19 mouse cellular contexts compared by ENCODE assay signal in genomic region chr3:85203659-85204058, GRCm38 (mm10).
DNase-seq lines count a peak whose midpoint lies in the region; ATAC-seq and TF ChIP-seq lines count a peak whose summit lies in the region.
"Had no signal": no experiment of that assay in that cellular context is flagged by ENCODE, and none has a peak within 500 bp of the region (broad histone marks: within the 10 kb centered on the region; RNA-seq: fewer than 3 reads in every experiment).

No protein-coding gene starts in this region.

- no peak for DNase-seq in kidney, adult 8-10 months
- peak in 1 of 2 experiments; percentile 4 for DNase-seq in layer of hippocampus, adult 2 months (ENCODE audit: low spot score in 2 of 2)
- DNase-seq in layer of hippocampus, adult 9-10 months (ENCODE audit: low spot score) = no peak
- DNase-seq in brain, embryonic 14.5 days (ENCODE audit: low read depth) = peak; percentile 10
- peak; percentile 8 for DNase-seq in induced T-regulatory cell, adult 2 months (ENCODE audit: low read depth)
- no peak for DNase-seq in ovary, postnatal 10 days (ENCODE audit: low spot score)
- no peak for DNase-seq in adrenal gland, postnatal 25 days
- DNase-seq: adrenal gland, postnatal 14 days; cerebellum, adult 2 months; gastrocnemius, adult 2 months; gastrocnemius, postnatal 25 days had no signal

- H3K9ac ChIP-seq in kidney, embryonic 14.5 days (ENCODE audit: low read depth, low read length) = no peak overlapping the region
- H3K9ac ChIP-seq: embryonic facial prominence, embryonic 15.5 days; heart, embryonic 12.5 days; hindbrain, embryonic 14.5 days had no signal

- H3K27me3 ChIP-seq in kidney, embryonic 14.5 days (ENCODE audit: control insufficient read depth, insufficient read depth, low read length) = no peaks in the 10 kb centered on the region
- H3K27me3 ChIP-seq: embryonic facial prominence, embryonic 15.5 days; heart, embryonic 12.5 days had no signal

- no peak overlapping the region for H3K4me3 ChIP-seq in kidney, embryonic 14.5 days (ENCODE audit: low read length)
- no peak overlapping the region for H3K4me3 ChIP-seq in layer of hippocampus, adult 2 months
- H3K4me3 ChIP-seq: embryonic facial prominence, embryonic 15.5 days; erythroblast, embryonic 14.5 days; forebrain, embryonic 10.5 days; gastrocnemius, adult 2 months; heart, embryonic 12.5 days; hindbrain, embryonic 10.5 days had no signal

- H3K4me1 ChIP-seq in kidney, embryonic 14.5 days (ENCODE audit: control insufficient read depth, insufficient read depth, low read length) = peaks cover 10% of the 10 kb centered on the region
- H3K4me1 ChIP-seq: embryonic facial prominence, embryonic 15.5 days; forebrain, embryonic 10.5 days had no signal

- 22% methylated on average over 9 of the region's 9 CpGs for WGBS in kidney, embryonic 14.5 days

- H3K36me3 ChIP-seq in kidney, embryonic 14.5 days (ENCODE audit: control insufficient read depth, insufficient read depth, low read length) = no peaks in the 10 kb centered on the region
- H3K36me3 ChIP-seq: embryonic facial prominence, embryonic 15.5 days; forebrain, embryonic 10.5 days; heart, embryonic 12.5 days; hindbrain, embryonic 10.5 days had no signal

- ATAC-seq in kidney, embryonic 14.5 days (ENCODE audit: low FRiP score, low TSS enrichment) = peak; percentile 89
- ATAC-seq: forebrain, embryonic 14.5 days had no signal

- no peaks in the 10 kb centered on the region for H3K9me3 ChIP-seq in kidney, embryonic 14.5 days (ENCODE audit: control insufficient read depth, low read length)
- H3K9me3 ChIP-seq: embryonic facial prominence, embryonic 15.5 days; forebrain, embryonic 10.5 days; heart, embryonic 12.5 days; hindbrain, embryonic 10.5 days had no signal

- no peak overlapping the region for H3K27ac ChIP-seq in kidney, embryonic 14.5 days (ENCODE audit: low read depth, low read length)
- peak overlapping the region; percentile 73 for H3K27ac ChIP-seq in layer of hippocampus, adult 2 months
- H3K27ac ChIP-seq: embryonic facial prominence, embryonic 15.5 days; forebrain, embryonic 10.5 days; gastrocnemius, adult 2 months; hindbrain, embryonic 10.5 days; hindbrain, embryonic 14.5 days had no signal

- TF ChIP-seq CTCF in layer of hippocampus, adult 2 months (conservative IDR thresholded peaks at IDR 0.05) = no peak
- TF ChIP-seq CTCF in brain, embryonic 14.5 days (IDR thresholded peaks at IDR 0.05; ENCODE audit: borderline replicate concordance, extremely low read depth, insufficient read depth, insufficient read length) = no peak

- H3K4me2 ChIP-seq in kidney, embryonic 14.5 days (replicated peaks; ENCODE audit: low read depth, low read length) = no peak overlapping the region
- H3K4me2 ChIP-seq: embryonic facial prominence, embryonic 15.5 days; heart, embryonic 12.5 days; hindbrain, embryonic 14.5 days had no signal

- TF ChIP-seq POLR2A in brain, embryonic 14.5 days (IDR thresholded peaks at IDR 0.05; ENCODE audit: borderline replicate concordance, extremely low read depth, insufficient read depth, insufficient read length, poor library complexity, severe bottlenecking) = no peak

Comparison
In these comparisons a context has a peak if more than half of its experiments do, and no peak if none do; other contexts are left out.
1. DNase-seq: peak in brain, embryonic 14.5 days (single experiment) and induced T-regulatory cell, adult 2 months (single experiment); none in kidney, adult 8-10 months (0 of 2), layer of hippocampus, adult 9-10 months (single experiment), ovary, postnatal 10 days (single experiment) and adrenal gland, postnatal 25 days (single experiment).